Mouse (Mus musculus) E14TG2a.4 (cell line): ENCODE results near the gene Hdhd5.

ENCODE experiments used
- CTCF ChIP-seq: conservative IDR thresholded peaks from 2 replicates; pipeline ENCODE4 v1.5.1; 2014; ENCODE audit warnings: low read length
- NANOG ChIP-seq: IDR thresholded peaks from 2 replicates; pipeline ENCODE4 v1.6.1; 2014; ENCODE audit warnings: borderline replicate concordance, low read length, mixed read lengths

GRCm38 (mm10) chr6:120485038-120485437 is 46.1 kb downstream of the Hdhd5 start:
- TF ChIP-seq CTCF (no peak), NANOG (no peak)
